In the genomic region with DNA sequence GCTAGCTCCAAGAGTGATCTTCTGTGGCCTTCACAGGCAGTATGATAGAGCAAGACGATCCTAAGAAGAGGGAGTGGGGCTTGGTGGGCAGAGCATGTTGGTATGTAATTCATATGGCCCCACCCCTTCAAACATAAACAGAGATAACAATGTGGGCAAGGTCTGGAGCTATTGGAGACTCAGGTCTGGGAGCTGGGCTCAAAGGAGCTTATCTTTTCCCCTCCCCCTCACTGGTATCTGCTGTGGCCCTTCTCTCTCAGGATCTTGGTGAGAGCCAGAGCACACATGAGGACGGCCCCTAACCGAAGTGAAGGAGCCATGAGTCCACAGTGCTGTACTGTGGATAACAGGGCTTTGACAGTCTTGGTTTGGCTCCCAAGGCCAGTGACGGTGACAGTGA, we compare ENCODE assay signal across 25 mouse cellular contexts.
A peak's percentile ranks its signal among the peaks of the same experiment; 100 is the strongest.
DNase-seq lines count a peak whose midpoint lies in the region; ATAC-seq and TF ChIP-seq lines count a peak whose summit lies in the region.
"Had no signal": no experiment of that assay in that cellular context is flagged by ENCODE, and none has a peak within 500 bp of the region (broad histone marks: within the 10 kb centered on the region; RNA-seq: fewer than 3 reads in every experiment).

No protein-coding gene starts in this region.

- no peak overlapping the region for H3K9ac ChIP-seq in forebrain, embryonic 12.5 days
- no peak overlapping the region for H3K9ac ChIP-seq in neural tube, embryonic 12.5 days
- H3K9ac ChIP-seq: heart, embryonic 13.5 days; liver, embryonic 14.5 days had no signal

- TF ChIP-seq CTCF in layer of hippocampus, adult 2 months (conservative IDR thresholded peaks at IDR 0.05) = no peak

- WGBS in forebrain, embryonic 10.5 days = 86% methylated on average over 4 of the region's 4 CpGs
- 83% methylated on average over 4 of the region's 4 CpGs for WGBS in forebrain, embryonic 12.5 days
- WGBS in neural tube, embryonic 12.5 days = 87% methylated on average over 4 of the region's 4 CpGs

- no peak overlapping the region for H3K4me3 ChIP-seq in forebrain, embryonic 10.5 days
- H3K4me3 ChIP-seq in forebrain, embryonic 12.5 days (replicated peaks) = no peak overlapping the region
- H3K4me3 ChIP-seq in layer of hippocampus, adult 2 months = no peak overlapping the region
- no peak overlapping the region for H3K4me3 ChIP-seq in neural tube, embryonic 12.5 days
- H3K4me3 ChIP-seq: heart, embryonic 13.5 days; myocyte had no signal

- H3K9me3 ChIP-seq in forebrain, embryonic 10.5 days = peaks cover 5% of the 10 kb centered on the region; the same call in 1 of the 2 replicates
- H3K9me3 ChIP-seq in forebrain, embryonic 12.5 days = no peaks in the 10 kb centered on the region
- H3K9me3 ChIP-seq in neural tube, embryonic 12.5 days = no peaks in the 10 kb centered on the region
- H3K9me3 ChIP-seq: heart, embryonic 13.5 days had no signal

- H3K4me1 ChIP-seq in forebrain, embryonic 10.5 days = peaks cover 44% of the 10 kb centered on the region
- H3K4me1 ChIP-seq in forebrain, embryonic 12.5 days = peaks cover 41% of the 10 kb centered on the region
- H3K4me1 ChIP-seq in neural tube, embryonic 12.5 days = peaks cover 25% of the 10 kb centered on the region

- H3K27ac ChIP-seq in forebrain, embryonic 10.5 days = peak overlapping the region; percentile 51; the same call in 1 of the 2 replicates
- no peak overlapping the region for H3K27ac ChIP-seq in forebrain, embryonic 12.5 days
- H3K27ac ChIP-seq in layer of hippocampus, adult 2 months = peak overlapping the region; percentile 98
- no peak overlapping the region for H3K27ac ChIP-seq in neural tube, embryonic 12.5 days
- H3K27ac ChIP-seq: liver, embryonic 14.5 days had no signal

- no peak for DNase-seq in forebrain, embryonic 10.5 days (ENCODE audit: extremely low spot score, low spot score)
- DNase-seq in layer of hippocampus, adult 2 months (ENCODE audit: low spot score in 2 of 2) = no peak
- no peak for DNase-seq in layer of hippocampus, postnatal 10 days (ENCODE audit: low spot score in 2 of 2)
- no peak for DNase-seq in neural tube, embryonic 10.5 days (ENCODE audit: extremely low spot score, low spot score)
- DNase-seq in embryo, embryonic 9.5 days (ENCODE audit: extremely low spot score) = no peak
- no peak for DNase-seq in B cell, adult 2 months
- DNase-seq: adrenal gland, adult 2 months; cerebellum, adult 11 months; cerebellum, postnatal 14 days; embryo, embryonic 11 days; gastrocnemius, postnatal 36 days; heart, postnatal 4 days; kidney, adult 2 months; kidney, postnatal 36 days; lung, postnatal 10 days; right cerebral cortex, adult 18-20 months; spleen, adult 18-20 months; thymus, postnatal 14 days had no signal

- H3K36me3 ChIP-seq in forebrain, embryonic 10.5 days (replicated peaks) = 0 out of 2 replicates have a peak, but pooled peaks cover 2% of the 10 kb centered on the region
- no peaks in the 10 kb centered on the region for H3K36me3 ChIP-seq in forebrain, embryonic 12.5 days (replicated peaks)
- no peaks in the 10 kb centered on the region for H3K36me3 ChIP-seq in neural tube, embryonic 12.5 days
- H3K36me3 ChIP-seq: heart, embryonic 13.5 days had no signal

- H3K4me2 ChIP-seq in forebrain, embryonic 12.5 days = no peak overlapping the region
- H3K4me2 ChIP-seq in neural tube, embryonic 12.5 days (replicated peaks) = no peak overlapping the region
- H3K4me2 ChIP-seq: heart, embryonic 13.5 days had no signal

- no peaks in the 10 kb centered on the region for H3K27me3 ChIP-seq in forebrain, embryonic 10.5 days (ENCODE audit: poor library complexity, severe bottlenecking)
- H3K27me3 ChIP-seq in forebrain, embryonic 12.5 days = no peaks in the 10 kb centered on the region
- no peaks in the 10 kb centered on the region for H3K27me3 ChIP-seq in neural tube, embryonic 12.5 days (replicated peaks)
- H3K27me3 ChIP-seq: CH12.LX; heart, embryonic 13.5 days had no signal

- no peak for ATAC-seq in forebrain, embryonic 12.5 days (ENCODE audit: low FRiP score)
- ATAC-seq in neural tube, embryonic 12.5 days (ENCODE audit: low FRiP score, low read depth) = 0 out of 2 replicates have a peak, but pooled peaks have one; percentile 25
- ATAC-seq: forebrain, embryonic 14.5 days had no signal

Comparison
In these comparisons a context has a peak if more than half of its experiments do, and no peak if none do; other contexts are left out.
1. H3K27ac ChIP-seq: peak in forebrain, embryonic 10.5 days (single experiment) and layer of hippocampus, adult 2 months (single experiment); none in forebrain, embryonic 12.5 days (single experiment) and neural tube, embryonic 12.5 days (single experiment).